Mouse (Mus musculus) lung, postnatal 0 days (tissue): ENCODE measurements around the gene Trpc3.

ENCODE experiments used
- CTCF ChIP-seq: IDR thresholded peaks from 2 replicates; pipeline ENCODE4 v1.5.1; 2016; ENCODE audit warnings: antibody characterized with exemption, mild to moderate bottlenecking
- EP300 ChIP-seq: IDR thresholded peaks from 2 replicates; pipeline ENCODE4 v1.6.1; 2016; ENCODE audit warnings: antibody characterized with exemption, mild to moderate bottlenecking, control low read depth

GRCm38 (mm10) chr3:36613908-36614255 lies 76.1 kb downstream of the Trpc3 start:
- no peak for TF ChIP-seq CTCF
- TF ChIP-seq EP300: no peak
